Mouse (Mus musculus): ENCODE measurements at regions not wholly inside any gene's neighbourhood (a gene's known extent, or its start where the extent isn't known, plus 50 kb on each side); places are given as distances from the start of the nearest gene placed in this dataset.
A peak's percentile ranks its signal among the peaks of the same experiment; 100 is the strongest.

DNA sequence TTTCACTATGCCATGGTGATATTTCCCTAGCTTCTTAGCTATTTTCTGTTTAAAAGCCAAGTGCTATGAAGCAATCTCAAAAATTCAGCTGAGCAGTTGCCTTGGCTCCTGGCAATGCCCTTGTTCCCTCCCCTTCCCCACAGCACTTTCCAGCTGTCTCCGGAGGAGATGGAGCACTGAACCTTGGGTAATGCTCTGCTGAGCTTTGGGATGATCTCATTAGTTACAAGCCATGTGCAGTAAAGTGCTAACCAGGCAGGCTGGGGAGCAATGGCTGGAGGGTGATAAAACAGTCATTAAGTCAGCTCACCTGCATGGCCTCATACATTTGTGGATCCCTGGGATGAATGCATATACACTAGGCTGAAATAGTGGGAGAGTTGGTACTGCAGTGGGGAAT lies 659.4 kb downstream of the Rab28 start:
- Histone ChIP-seq H3K4me1 (ENCODE audit: insufficient read depth, low read depth, low read length) (no peaks in the 10 kb centered on the region), H3K36me3 (replicated peaks) (no peaks in the 10 kb centered on the region), H3K27me3 (ENCODE audit: insufficient read depth, low read length) (no peaks in the 10 kb centered on the region), H3K4me3 (ENCODE audit: low read depth, low read length) (no peak overlapping the region), H3K9me3 (replicated peaks) (no peaks in the 10 kb centered on the region)
- TF ChIP-seq POLR2AphosphoS5 (IDR thresholded peaks at IDR 0.05; ENCODE audit: insufficient replicate concordance, low read depth, low read length) (no peak), GATA2 (IDR thresholded peaks at IDR 0.05; ENCODE audit: borderline replicate concordance, low read depth, low read length) (no peak), CTCF (IDR thresholded peaks at IDR 0.05; ENCODE audit: low read depth, low read length) (no peak), TAL1 (conservative IDR thresholded peaks at IDR 0.05; ENCODE audit: low read depth, low read length) (no peak), GATA1 (IDR thresholded peaks at IDR 0.05; ENCODE audit: borderline replicate concordance, low read length) (no peak)
- DNase-seq (ENCODE audit: low spot score): no peak
- no peak for ATAC-seq (ENCODE audit: extremely low read depth, insufficient number of reproducible peaks, low FRiP score, poor library complexity, severe bottlenecking)

DNA sequence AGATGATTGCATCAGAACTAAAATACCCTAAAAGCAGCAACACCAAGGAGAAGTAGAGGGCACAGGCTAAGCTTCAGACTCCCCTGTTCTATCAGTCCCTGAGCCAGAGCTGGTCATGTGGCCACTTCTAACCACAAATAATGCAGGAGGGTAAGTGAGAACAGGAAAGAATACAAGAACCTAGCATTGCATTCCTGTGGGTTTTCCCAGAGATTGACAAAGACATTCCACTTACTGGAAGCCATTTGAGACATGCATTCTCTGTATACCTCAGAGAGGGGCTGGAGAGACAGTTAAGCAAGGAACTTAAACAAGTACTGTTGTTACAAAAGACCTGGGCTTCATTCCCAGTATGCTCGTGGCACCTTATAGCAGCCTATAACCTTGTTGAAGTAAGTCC lies 662.7 kb downstream of the Rab28 start:
- ATAC-seq (ENCODE audit: extremely low read depth, insufficient number of reproducible peaks, low FRiP score, poor library complexity, severe bottlenecking) (no peak), DNase-seq (ENCODE audit: low spot score) (no peak)
- Histone ChIP-seq H3K4me1 (ENCODE audit: insufficient read depth, low read depth, low read length) (no peaks in the 10 kb centered on the region), H3K9me3 (replicated peaks) (no peaks in the 10 kb centered on the region), H3K36me3 (replicated peaks) (no peaks in the 10 kb centered on the region), H3K27me3 (ENCODE audit: insufficient read depth, low read length) (no peaks in the 10 kb centered on the region), H3K4me3 (ENCODE audit: low read depth, low read length) (no peak overlapping the region)
- TF ChIP-seq GATA1 (IDR thresholded peaks at IDR 0.05; ENCODE audit: borderline replicate concordance, low read length) (no peak), CTCF (IDR thresholded peaks at IDR 0.05; ENCODE audit: low read depth, low read length) (no peak), POLR2AphosphoS5 (IDR thresholded peaks at IDR 0.05; ENCODE audit: insufficient replicate concordance, low read depth, low read length) (no peak), TAL1 (conservative IDR thresholded peaks at IDR 0.05; ENCODE audit: low read depth, low read length) (no peak), GATA2 (IDR thresholded peaks at IDR 0.05; ENCODE audit: borderline replicate concordance, low read depth, low read length) (no peak)

DNA sequence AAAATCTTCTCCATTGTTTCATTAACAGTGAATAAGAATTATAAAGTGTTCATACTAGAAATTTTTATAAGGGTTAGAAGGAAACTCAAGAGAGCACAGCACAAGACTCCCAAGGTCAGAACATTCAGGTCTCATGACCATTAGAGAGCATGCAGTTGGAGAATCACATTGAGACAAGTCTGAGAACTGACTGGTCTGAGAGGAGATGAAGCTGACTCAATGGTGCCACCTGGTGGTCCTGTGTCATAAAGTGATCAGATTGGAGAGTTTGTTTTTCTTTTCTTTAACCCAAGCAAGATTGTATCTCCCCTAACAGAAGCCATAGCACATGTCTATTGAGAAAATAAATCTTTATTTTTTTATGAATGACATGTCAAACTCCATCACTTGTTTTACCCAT lies 663.5 kb downstream of the Rab28 start:
- Histone ChIP-seq H3K4me3 (ENCODE audit: low read depth, low read length) (no peak overlapping the region), H3K9me3 (replicated peaks) (no peaks in the 10 kb centered on the region), H3K36me3 (replicated peaks) (no peaks in the 10 kb centered on the region), H3K27me3 (ENCODE audit: insufficient read depth, low read length) (no peaks in the 10 kb centered on the region), H3K4me1 (ENCODE audit: insufficient read depth, low read depth, low read length) (no peaks in the 10 kb centered on the region)
- TF ChIP-seq TAL1 (conservative IDR thresholded peaks at IDR 0.05; ENCODE audit: low read depth, low read length) (no peak), CTCF (IDR thresholded peaks at IDR 0.05; ENCODE audit: low read depth, low read length) (0 out of 2 replicates have a peak, but pooled peaks have one; percentile 9)
- DNase-seq (ENCODE audit: low spot score): peak; percentile 5
- ATAC-seq (ENCODE audit: extremely low read depth, insufficient number of reproducible peaks, low FRiP score, poor library complexity, severe bottlenecking): 0 out of 2 replicates have a peak, but pooled peaks have one; percentile 34

DNA sequence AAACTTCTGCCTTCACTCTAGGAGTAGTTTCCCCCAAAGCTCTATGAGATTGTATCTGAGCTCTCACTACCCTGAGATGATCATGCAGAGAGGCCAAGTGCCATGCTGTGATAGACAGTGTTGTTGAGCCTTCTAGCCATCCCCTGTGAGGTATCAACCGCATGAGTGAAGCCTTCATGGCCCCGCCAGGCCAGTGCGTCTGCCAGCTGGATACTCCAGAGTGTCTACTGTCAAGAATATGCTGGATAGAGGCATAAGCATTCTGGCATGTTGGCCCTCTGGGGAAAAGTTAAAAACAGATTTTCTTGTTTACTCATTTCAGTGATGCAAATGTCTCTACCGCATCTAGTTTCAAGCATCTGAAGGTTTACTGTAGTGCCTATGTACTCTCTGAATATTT lies 669.2 kb downstream of the Rab28 start:
- no peaks in the 10 kb centered on the region for H3K9me3 ChIP-seq (replicated peaks)
- H3K4me1 ChIP-seq (ENCODE audit: insufficient read depth, low read depth, low read length): no peaks in the 10 kb centered on the region
- no peak for TF ChIP-seq POLR2AphosphoS5 (IDR thresholded peaks at IDR 0.05; ENCODE audit: insufficient replicate concordance, low read depth, low read length)
- TF ChIP-seq CTCF (IDR thresholded peaks at IDR 0.05; ENCODE audit: low read depth, low read length): no peak
- no peak for TF ChIP-seq TAL1 (conservative IDR thresholded peaks at IDR 0.05; ENCODE audit: low read depth, low read length)
- TF ChIP-seq GATA2 (IDR thresholded peaks at IDR 0.05; ENCODE audit: borderline replicate concordance, low read depth, low read length): no peak
- TF ChIP-seq GATA1 (IDR thresholded peaks at IDR 0.05; ENCODE audit: borderline replicate concordance, low read length): no peak

DNA sequence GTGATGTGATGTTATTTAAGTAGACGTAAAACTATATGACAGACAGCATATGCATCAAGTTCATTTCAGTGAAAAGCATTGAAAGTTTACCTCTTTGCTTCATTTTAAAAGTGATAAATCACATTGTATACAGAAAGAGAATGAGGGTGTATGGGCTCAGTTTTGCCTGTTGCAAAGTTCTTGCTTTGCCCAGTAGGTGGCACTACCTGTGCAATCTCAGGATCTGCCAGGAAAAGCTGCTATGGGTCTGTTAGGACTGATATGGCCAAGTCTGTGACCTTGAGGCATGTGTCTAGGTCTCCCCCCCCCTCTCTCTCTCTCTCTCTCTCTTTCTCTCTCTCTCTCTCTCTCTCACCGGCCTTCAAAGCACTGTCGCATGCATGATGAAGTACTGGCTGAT lies 701.3 kb downstream of the Rab28 start:
- TF ChIP-seq POLR2AphosphoS5 (IDR thresholded peaks at IDR 0.05; ENCODE audit: insufficient replicate concordance, low read depth, low read length) (no peak), TAL1 (conservative IDR thresholded peaks at IDR 0.05; ENCODE audit: low read depth, low read length) (no peak), GATA2 (IDR thresholded peaks at IDR 0.05; ENCODE audit: borderline replicate concordance, low read depth, low read length) (no peak), GATA1 (IDR thresholded peaks at IDR 0.05; ENCODE audit: borderline replicate concordance, low read length) (no peak), CTCF (IDR thresholded peaks at IDR 0.05; ENCODE audit: low read depth, low read length) (no peak)
- Histone ChIP-seq H3K27me3 (ENCODE audit: insufficient read depth, low read length) (no peaks in the 10 kb centered on the region), H3K4me1 (ENCODE audit: insufficient read depth, low read depth, low read length) (no peaks in the 10 kb centered on the region), H3K36me3 (replicated peaks) (no peaks in the 10 kb centered on the region), H3K9me3 (replicated peaks) (no peaks in the 10 kb centered on the region), H3K4me3 (ENCODE audit: low read depth, low read length) (no peak overlapping the region)
- no peak for DNase-seq (ENCODE audit: low spot score)
- ATAC-seq (ENCODE audit: extremely low read depth, insufficient number of reproducible peaks, low FRiP score, poor library complexity, severe bottlenecking): no peak

More for the DNA sequence above, 669.2 kb downstream of the Rab28 start:
- no peak overlapping the region for H3K4me3 ChIP-seq (ENCODE audit: low read depth, low read length)
- DNase-seq (ENCODE audit: low spot score) (no peak), ATAC-seq (ENCODE audit: extremely low read depth, insufficient number of reproducible peaks, low FRiP score, poor library complexity, severe bottlenecking) (no peak)
- no peaks in the 10 kb centered on the region for H3K27me3 ChIP-seq (ENCODE audit: insufficient read depth, low read length)
- no peaks in the 10 kb centered on the region for H3K36me3 ChIP-seq (replicated peaks)

DNA sequence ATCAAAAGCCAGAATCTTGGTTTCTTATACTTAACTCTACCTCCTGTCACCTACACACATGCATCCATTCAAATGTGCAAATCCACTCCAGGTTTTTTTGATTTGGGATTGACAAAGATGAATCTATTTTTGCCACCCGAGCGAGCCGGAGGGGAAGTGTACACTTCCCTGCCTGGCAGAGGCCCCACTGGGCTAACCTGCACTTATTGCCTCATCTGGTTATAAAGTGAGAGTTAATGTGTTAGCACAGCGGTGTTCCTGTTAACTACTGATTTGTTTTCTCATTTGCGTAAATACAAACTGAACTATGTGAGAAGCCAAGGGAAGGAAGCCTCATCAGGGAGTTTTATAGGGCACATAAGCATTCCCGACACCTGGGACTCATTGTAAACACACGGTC lies 721.4 kb downstream of the Rab28 start:
- Histone ChIP-seq H3K27me3 (ENCODE audit: insufficient read depth, low read length) (no peaks in the 10 kb centered on the region), H3K36me3 (replicated peaks) (no peaks in the 10 kb centered on the region), H3K4me3 (ENCODE audit: low read depth, low read length) (no peak overlapping the region), H3K4me1 (ENCODE audit: insufficient read depth, low read depth, low read length) (no peaks in the 10 kb centered on the region), H3K9me3 (replicated peaks) (no peaks in the 10 kb centered on the region)
- ATAC-seq (ENCODE audit: extremely low read depth, insufficient number of reproducible peaks, low FRiP score, poor library complexity, severe bottlenecking): no peak
- no peak for DNase-seq (ENCODE audit: low spot score)
- TF ChIP-seq GATA2 (IDR thresholded peaks at IDR 0.05; ENCODE audit: borderline replicate concordance, low read depth, low read length) (no peak), CTCF (IDR thresholded peaks at IDR 0.05; ENCODE audit: low read depth, low read length) (no peak), TAL1 (conservative IDR thresholded peaks at IDR 0.05; ENCODE audit: low read depth, low read length) (no peak), POLR2AphosphoS5 (IDR thresholded peaks at IDR 0.05; ENCODE audit: insufficient replicate concordance, low read depth, low read length) (no peak), GATA1 (IDR thresholded peaks at IDR 0.05; ENCODE audit: borderline replicate concordance, low read length) (no peak)

DNA sequence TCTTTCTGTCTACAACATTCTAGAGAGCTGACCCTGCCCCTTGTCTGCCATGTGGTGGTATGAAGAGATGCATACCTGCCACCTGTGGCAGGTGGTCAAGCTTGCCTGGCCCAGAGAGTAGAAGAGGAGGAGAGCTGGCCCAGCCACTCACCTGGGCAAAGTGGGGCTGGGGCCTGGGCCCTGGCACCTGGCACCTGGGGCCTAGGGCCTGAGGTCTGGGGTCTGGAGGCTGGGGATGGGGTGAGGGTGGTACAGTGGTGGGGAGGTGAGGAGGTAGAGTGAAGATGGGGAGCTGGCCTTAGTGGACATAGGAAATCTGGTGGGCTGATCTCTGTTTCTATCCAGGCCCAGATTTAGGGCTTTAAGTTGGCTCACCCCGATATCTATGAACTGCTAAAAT lies 733.1 kb downstream of the Rab28 start:
- no peaks in the 10 kb centered on the region for H3K9me3 ChIP-seq (replicated peaks)
- no peaks in the 10 kb centered on the region for H3K36me3 ChIP-seq (replicated peaks)
- no peak for TF ChIP-seq GATA2 (IDR thresholded peaks at IDR 0.05; ENCODE audit: borderline replicate concordance, low read depth, low read length)
- TF ChIP-seq CTCF (IDR thresholded peaks at IDR 0.05; ENCODE audit: low read depth, low read length): no peak
- no peak overlapping the region for H3K4me3 ChIP-seq (ENCODE audit: low read depth, low read length)
- DNase-seq (ENCODE audit: low spot score) (no peak), ATAC-seq (ENCODE audit: extremely low read depth, insufficient number of reproducible peaks, low FRiP score, poor library complexity, severe bottlenecking) (no peak)
- no peaks in the 10 kb centered on the region for H3K27me3 ChIP-seq (ENCODE audit: insufficient read depth, low read length)
- H3K4me1 ChIP-seq (ENCODE audit: insufficient read depth, low read depth, low read length): no peaks in the 10 kb centered on the region

Data from G1E (cell line).